Mouse (Mus musculus): ENCODE results near the gene Haspin. TPM values are rescaled to one million over a fixed set of nuclear protein-coding genes. Genes with fewer than 3 reads are reported as not detected.

Gene Haspin
- polyA plus RNA-seq, 1 experiment from 2014 or later: 24.2 TPM

- no peaks in the 10 kb centered on the region for H3K9me3 ChIP-seq (ENCODE audit: control insufficient read depth, low read length)
- H3K4me1 ChIP-seq (replicated peaks; ENCODE audit: control insufficient read depth, insufficient read depth, low read length): peaks cover 31% of the 10 kb centered on the region
- DNase-seq (ENCODE audit: low spot score) (no peak), ATAC-seq (replicated peaks; ENCODE audit: low FRiP score) (no peak)
- no peaks in the 10 kb centered on the region for H3K27me3 ChIP-seq (replicated peaks; ENCODE audit: control insufficient read depth, insufficient read depth, low read length)
- H3K9ac ChIP-seq (ENCODE audit: low read depth, low read length): no peak overlapping the region
- H3K4me3 ChIP-seq (ENCODE audit: low read depth, low read length): peak overlapping the region; percentile 20; the same call in 1 of the 2 replicates
- H3K36me3 ChIP-seq (ENCODE audit: control insufficient read depth, insufficient read depth, low read length): peaks cover 14% of the 10 kb centered on the region
- WGBS: 89% methylated on average over 5 of the region's 5 CpGs
- peak overlapping the region; percentile 80 for H3K4me2 ChIP-seq
- no peak overlapping the region for H3K27ac ChIP-seq (ENCODE audit: low read depth, low read length)
Observed at GRCm38 (mm10) chr11:73134222-73134621, 3.9 kb downstream of the Haspin start.

DNA sequence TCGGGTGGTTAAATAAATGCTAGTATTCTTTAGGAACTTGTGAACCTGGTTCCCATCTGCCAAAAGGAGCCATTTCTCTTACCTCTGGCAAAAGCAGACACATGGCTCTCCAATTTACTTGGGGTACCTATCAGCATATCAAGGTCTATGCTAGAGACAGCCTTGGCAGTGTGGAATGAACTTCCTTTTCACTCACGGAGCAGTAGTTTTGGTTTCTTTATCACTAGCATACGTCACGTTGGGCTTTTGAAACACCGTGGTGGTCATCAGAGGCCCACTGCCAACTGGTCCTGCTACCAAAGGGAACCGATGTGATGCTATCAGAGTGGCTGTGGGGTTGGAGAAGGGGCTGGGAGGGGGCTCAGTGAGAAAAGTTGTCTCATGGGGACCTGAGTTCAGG lies 5.1 kb downstream of the Haspin start:
- peaks cover 31% of the 10 kb centered on the region for H3K4me1 ChIP-seq (replicated peaks; ENCODE audit: control insufficient read depth, insufficient read depth, low read length)
- H3K27ac ChIP-seq (ENCODE audit: low read depth, low read length): no peak overlapping the region
- no peak overlapping the region; the same call in 1 of the 2 replicates for H3K9ac ChIP-seq (ENCODE audit: low read depth, low read length)
- ATAC-seq (replicated peaks; ENCODE audit: low FRiP score) (no peak), DNase-seq (ENCODE audit: low spot score) (no peak)
- peaks cover 14% of the 10 kb centered on the region for H3K36me3 ChIP-seq (ENCODE audit: control insufficient read depth, insufficient read depth, low read length)
- no peak overlapping the region for H3K4me3 ChIP-seq (ENCODE audit: low read depth, low read length)
- no peaks in the 10 kb centered on the region for H3K27me3 ChIP-seq (replicated peaks; ENCODE audit: control insufficient read depth, insufficient read depth, low read length)
- 69% methylated on average over 6 of the region's 6 CpGs for WGBS
- no peak overlapping the region for H3K4me2 ChIP-seq
- no peaks in the 10 kb centered on the region for H3K9me3 ChIP-seq (ENCODE audit: control insufficient read depth, low read length)

DNA sequence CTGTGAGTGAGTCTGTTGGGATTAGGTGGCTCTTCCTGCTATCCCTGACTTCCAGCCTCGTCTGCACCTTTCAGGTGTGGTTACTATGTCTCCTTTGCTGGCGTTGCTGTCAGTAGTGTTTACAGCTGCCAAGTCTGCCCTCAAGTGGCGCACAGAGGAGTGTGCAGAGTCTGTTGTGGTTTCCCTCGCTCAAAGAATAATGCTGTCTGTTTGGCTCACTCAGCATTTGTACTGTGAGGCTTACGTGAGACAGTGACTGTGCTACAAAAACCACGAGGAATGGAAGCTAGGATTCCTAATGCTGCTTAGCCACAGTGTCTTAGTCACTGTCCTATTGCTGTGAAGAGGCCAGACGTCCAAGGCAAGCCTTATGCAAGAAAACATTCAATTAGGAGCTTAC lies 7.1 kb downstream of the Haspin start:
- no peak overlapping the region for H3K9ac ChIP-seq (ENCODE audit: low read depth, low read length)
- 67% methylated on average over 7 of the region's 7 CpGs for WGBS
- H3K36me3 ChIP-seq (ENCODE audit: control insufficient read depth, insufficient read depth, low read length): peaks cover 14% of the 10 kb centered on the region
- no peak overlapping the region for H3K27ac ChIP-seq (ENCODE audit: low read depth, low read length)
- no peak overlapping the region for H3K4me2 ChIP-seq
- no peak overlapping the region for H3K4me3 ChIP-seq (ENCODE audit: low read depth, low read length)
- peaks cover 19% of the 10 kb centered on the region for H3K4me1 ChIP-seq (replicated peaks; ENCODE audit: control insufficient read depth, insufficient read depth, low read length)
- ATAC-seq (replicated peaks; ENCODE audit: low FRiP score): 0 out of 2 replicates have a peak, but pooled peaks have one; percentile 39
- no peak for DNase-seq (ENCODE audit: low spot score)
- H3K9me3 ChIP-seq (ENCODE audit: control insufficient read depth, low read length): no peaks in the 10 kb centered on the region
- H3K27me3 ChIP-seq (replicated peaks; ENCODE audit: control insufficient read depth, insufficient read depth, low read length): no peaks in the 10 kb centered on the region

GRCm38 (mm10) chr11:73126495-73126894 lies 11.6 kb downstream of the Haspin start:
- H3K4me1 ChIP-seq (replicated peaks; ENCODE audit: control insufficient read depth, insufficient read depth, low read length): no peaks in the 10 kb centered on the region
- H3K4me2 ChIP-seq: no peak overlapping the region
- ATAC-seq (replicated peaks; ENCODE audit: low FRiP score): no peak
- peaks cover 3% of the 10 kb centered on the region; the same call in 1 of the 2 replicates for H3K36me3 ChIP-seq (ENCODE audit: control insufficient read depth, insufficient read depth, low read length)
- no peak overlapping the region for H3K27ac ChIP-seq (ENCODE audit: low read depth, low read length)
- 84% methylated on average over 6 of the region's 6 CpGs for WGBS
- no peak overlapping the region for H3K9ac ChIP-seq (ENCODE audit: low read depth, low read length)
- H3K9me3 ChIP-seq (ENCODE audit: control insufficient read depth, low read length): no peaks in the 10 kb centered on the region
- H3K4me3 ChIP-seq (ENCODE audit: low read depth, low read length): no peak overlapping the region
- DNase-seq (ENCODE audit: low spot score): no peak
- no peaks in the 10 kb centered on the region for H3K27me3 ChIP-seq (replicated peaks; ENCODE audit: control insufficient read depth, insufficient read depth, low read length)

DNA sequence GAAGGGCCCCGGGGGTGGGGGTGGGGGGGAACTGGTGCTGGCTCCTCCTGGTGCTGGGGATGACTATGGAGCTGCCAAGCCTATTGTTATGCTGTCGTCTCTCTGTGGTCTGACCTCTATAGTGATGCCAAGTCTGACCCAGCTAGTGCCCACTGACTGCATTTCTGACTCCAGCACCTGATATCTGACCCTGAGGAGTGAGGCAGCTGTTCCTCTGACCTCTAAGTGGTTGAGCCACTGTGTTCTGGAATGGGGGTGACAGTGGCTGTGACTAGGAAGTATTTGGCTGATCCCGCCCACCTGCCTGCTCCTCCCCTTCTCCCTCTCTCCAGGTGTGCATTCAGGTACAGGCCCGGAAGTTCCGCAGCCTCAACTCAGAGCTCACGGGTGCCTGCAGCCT lies 26.7 kb downstream of the Haspin start:
- DNase-seq (ENCODE audit: low spot score) (no peak), ATAC-seq (replicated peaks; ENCODE audit: low FRiP score) (no peak)
- H3K9ac ChIP-seq (ENCODE audit: low read depth, low read length): no peak overlapping the region
- H3K4me3 ChIP-seq (ENCODE audit: low read depth, low read length): no peak overlapping the region
- H3K27me3 ChIP-seq (replicated peaks; ENCODE audit: control insufficient read depth, insufficient read depth, low read length): no peaks in the 10 kb centered on the region
- H3K4me1 ChIP-seq (replicated peaks; ENCODE audit: control insufficient read depth, insufficient read depth, low read length): 0 out of 2 replicates have a peak, but pooled peaks cover 8% of the 10 kb centered on the region
- H3K9me3 ChIP-seq (ENCODE audit: control insufficient read depth, low read length): no peaks in the 10 kb centered on the region
- H3K4me2 ChIP-seq: no peak overlapping the region
- H3K27ac ChIP-seq (ENCODE audit: low read depth, low read length): no peak overlapping the region
- no peaks in the 10 kb centered on the region for H3K36me3 ChIP-seq (ENCODE audit: control insufficient read depth, insufficient read depth, low read length)
- WGBS: 75% methylated on average over 6 of the region's 6 CpGs

GRCm38 (mm10) chr11:73109941-73110340 lies 28.2 kb downstream of the Haspin start:
- 76% methylated on average over 3 of the region's 3 CpGs for WGBS
- Histone ChIP-seq H3K27me3 (replicated peaks; ENCODE audit: control insufficient read depth, insufficient read depth, low read length) (no peaks in the 10 kb centered on the region), H3K27ac (ENCODE audit: low read depth, low read length) (peak overlapping the region; percentile 6; the same call in 1 of the 2 replicates), H3K4me2 (no peak overlapping the region), H3K4me1 (replicated peaks; ENCODE audit: control insufficient read depth, insufficient read depth, low read length) (0 out of 2 replicates have a peak, but pooled peaks cover 8% of the 10 kb centered on the region), H3K9ac (ENCODE audit: low read depth, low read length) (no peak overlapping the region), H3K36me3 (ENCODE audit: control insufficient read depth, insufficient read depth, low read length) (no peaks in the 10 kb centered on the region), H3K9me3 (ENCODE audit: control insufficient read depth, low read length) (no peaks in the 10 kb centered on the region), H3K4me3 (ENCODE audit: low read depth, low read length) (no peak overlapping the region)
- DNase-seq (ENCODE audit: low spot score): no peak
- ATAC-seq (replicated peaks; ENCODE audit: low FRiP score): no peak

GRCm38 (mm10) chr11:73108898-73109625 lies 29.0 kb downstream of the Haspin start:
- ATAC-seq (replicated peaks; ENCODE audit: low FRiP score) (no peak), DNase-seq (ENCODE audit: low spot score) (no peak)
- H3K27me3 ChIP-seq (replicated peaks; ENCODE audit: control insufficient read depth, insufficient read depth, low read length): no peaks in the 10 kb centered on the region
- no peaks in the 10 kb centered on the region for H3K36me3 ChIP-seq (ENCODE audit: control insufficient read depth, insufficient read depth, low read length)
- WGBS: 60% methylated on average over 14 of the region's 14 CpGs
- 0 out of 2 replicates have a peak, but pooled peaks cover 8% of the 10 kb centered on the region for H3K4me1 ChIP-seq (replicated peaks; ENCODE audit: control insufficient read depth, insufficient read depth, low read length)
- H3K4me3 ChIP-seq (ENCODE audit: low read depth, low read length): no peak overlapping the region
- no peak overlapping the region for H3K4me2 ChIP-seq
- H3K27ac ChIP-seq (ENCODE audit: low read depth, low read length): no peak overlapping the region
- no peak overlapping the region for H3K9ac ChIP-seq (ENCODE audit: low read depth, low read length)
- no peaks in the 10 kb centered on the region for H3K9me3 ChIP-seq (ENCODE audit: control insufficient read depth, low read length)

GRCm38 (mm10) chr11:73108195-73108897 lies 29.7 kb downstream of the Haspin start:
- no peaks in the 10 kb centered on the region for H3K36me3 ChIP-seq (ENCODE audit: control insufficient read depth, insufficient read depth, low read length)
- H3K9ac ChIP-seq (ENCODE audit: low read depth, low read length): no peak overlapping the region
- H3K9me3 ChIP-seq (ENCODE audit: control insufficient read depth, low read length): no peaks in the 10 kb centered on the region
- 57% methylated on average over 5 of the region's 5 CpGs for WGBS
- DNase-seq (ENCODE audit: low spot score): no peak
- H3K27ac ChIP-seq (ENCODE audit: low read depth, low read length): no peak overlapping the region
- peak; percentile 45; the same call in 1 of the 2 replicates for ATAC-seq (replicated peaks; ENCODE audit: low FRiP score)
- H3K4me1 ChIP-seq (replicated peaks; ENCODE audit: control insufficient read depth, insufficient read depth, low read length): 0 out of 2 replicates have a peak, but pooled peaks cover 8% of the 10 kb centered on the region
- H3K4me2 ChIP-seq: no peak overlapping the region
- no peaks in the 10 kb centered on the region for H3K27me3 ChIP-seq (replicated peaks; ENCODE audit: control insufficient read depth, insufficient read depth, low read length)
- H3K4me3 ChIP-seq (ENCODE audit: low read depth, low read length): no peak overlapping the region
